Mouse (Mus musculus): Measurements from ENCODE around the gene Fhit. TPM values are rescaled to one million over a fixed set of nuclear protein-coding genes. Genes with fewer than 3 reads are reported as not detected.
A peak's percentile ranks its signal among the peaks of the same experiment; 100 is the strongest.

The Fhit gene
- 1.5 and 1.6 TPM in 2 replicates for polyA plus RNA-seq (2012; rRNA removed)

DNA sequence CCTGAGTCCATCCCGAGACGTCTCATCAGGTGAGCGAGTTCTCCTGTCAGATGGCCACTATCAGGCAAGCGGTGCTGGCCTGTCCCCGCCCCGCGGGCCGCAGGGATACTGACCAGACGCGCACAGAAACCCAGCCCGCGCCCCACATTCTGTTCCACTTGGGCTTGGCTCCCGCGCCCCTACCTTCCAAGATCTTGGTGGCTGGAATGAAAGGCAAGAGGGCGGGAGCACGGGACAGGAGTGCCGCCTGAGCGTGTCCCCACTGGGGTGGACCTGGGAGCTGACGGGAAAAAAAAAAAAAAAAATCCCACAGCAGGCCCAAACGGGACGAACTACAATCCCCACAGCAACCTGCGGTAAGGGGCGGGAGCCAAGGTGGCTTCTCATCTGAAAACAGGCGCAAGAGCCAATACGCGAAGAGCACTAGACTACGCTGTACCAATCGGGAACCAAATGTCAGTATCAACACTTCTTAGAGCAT, at the start of gene Fhit:
TSS of gene Fhit (minus strand) at position 285 of the 481 bp plus-strand sequence.
- H3K4me3 ChIP-seq (replicated peaks; ENCODE audit: extremely low read depth, low read depth, low read length): peak within 1 kb of the TSS; percentile 70
- 1% methylated on average over 28 of the region's 28 CpGs for WGBS
- H3K4me1 ChIP-seq (ENCODE audit: control insufficient read depth, insufficient read depth, low read length): no peaks in the 10 kb centered on the region
- TF ChIP-seq POLR2A (IDR thresholded peaks at IDR 0.05; ENCODE audit: borderline replicate concordance, extremely low read depth, low read depth, low read length): no peak; the same call in 1 of the 2 replicates
- TF ChIP-seq CTCF (IDR thresholded peaks at IDR 0.05; ENCODE audit: insufficient read depth, low read length): no peak
- peak; percentile 88 for DNase-seq

DNA sequence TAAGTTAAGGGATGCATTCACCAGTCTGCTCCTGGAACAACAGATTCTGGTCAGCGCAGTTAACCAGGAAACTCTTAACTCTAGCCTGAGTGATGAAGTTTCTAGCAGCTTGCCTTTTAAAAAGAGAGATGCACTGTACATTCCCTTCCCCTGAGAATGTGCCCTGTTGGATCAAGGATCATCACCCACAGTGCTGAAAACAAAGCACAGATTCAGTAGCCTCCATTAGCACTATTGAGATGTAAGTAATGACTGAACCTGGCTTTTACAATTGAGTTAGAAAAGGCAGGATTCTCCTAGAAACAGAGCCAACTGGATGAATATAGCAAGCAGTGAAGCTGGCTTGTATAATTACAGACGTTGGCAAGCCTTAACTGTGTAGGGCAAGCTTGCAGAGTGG, 45.0 kb upstream of the Fhit start:
- 62% methylated on average over 2 of the region's 2 CpGs for WGBS
- Histone ChIP-seq H3K4me1 (ENCODE audit: control insufficient read depth, insufficient read depth, low read length) (no peaks in the 10 kb centered on the region), H3K4me3 (replicated peaks; ENCODE audit: extremely low read depth, low read depth, low read length) (no peak overlapping the region)
- TF ChIP-seq POLR2A (IDR thresholded peaks at IDR 0.05; ENCODE audit: borderline replicate concordance, extremely low read depth, low read depth, low read length) (no peak), CTCF (IDR thresholded peaks at IDR 0.05; ENCODE audit: insufficient read depth, low read length) (no peak)
- DNase-seq: no peak

DNA sequence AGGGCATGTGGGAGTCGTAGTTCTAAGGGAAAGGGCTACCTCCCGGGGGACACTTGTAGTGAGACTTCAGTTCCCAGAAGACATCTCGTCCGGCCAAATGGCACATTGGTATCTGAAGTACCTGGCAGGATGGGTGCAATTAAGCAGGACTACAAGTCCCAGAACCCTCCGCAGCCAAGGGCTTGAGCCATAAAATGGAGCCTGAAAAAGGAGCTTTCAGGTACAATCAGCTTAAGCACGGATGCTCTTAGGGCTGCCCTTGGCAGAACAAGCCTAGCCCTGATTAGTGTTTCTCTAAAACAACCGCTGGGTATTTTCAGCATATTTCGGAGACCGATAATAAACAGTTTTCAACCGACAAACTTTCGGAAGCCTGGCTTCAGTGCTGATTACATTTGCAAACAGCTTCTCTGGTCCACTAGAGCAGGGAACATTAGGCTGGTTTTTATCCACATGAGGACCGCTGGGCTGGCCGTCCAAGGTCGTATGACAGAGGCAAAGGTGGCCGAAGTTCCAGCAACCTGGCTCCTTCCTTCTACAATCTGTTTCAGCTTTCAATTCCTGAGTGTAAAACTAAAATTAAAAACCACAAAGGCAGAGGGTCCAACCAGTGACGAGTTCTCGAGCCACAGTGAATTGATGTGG, 907 bp downstream of the Fhit start:
- no peak for TF ChIP-seq CTCF (IDR thresholded peaks at IDR 0.05; ENCODE audit: insufficient read depth, low read length)
- TF ChIP-seq POLR2A (IDR thresholded peaks at IDR 0.05; ENCODE audit: borderline replicate concordance, extremely low read depth, low read depth, low read length): peak; percentile 24; the same call in 1 of the 2 replicates

DNA sequence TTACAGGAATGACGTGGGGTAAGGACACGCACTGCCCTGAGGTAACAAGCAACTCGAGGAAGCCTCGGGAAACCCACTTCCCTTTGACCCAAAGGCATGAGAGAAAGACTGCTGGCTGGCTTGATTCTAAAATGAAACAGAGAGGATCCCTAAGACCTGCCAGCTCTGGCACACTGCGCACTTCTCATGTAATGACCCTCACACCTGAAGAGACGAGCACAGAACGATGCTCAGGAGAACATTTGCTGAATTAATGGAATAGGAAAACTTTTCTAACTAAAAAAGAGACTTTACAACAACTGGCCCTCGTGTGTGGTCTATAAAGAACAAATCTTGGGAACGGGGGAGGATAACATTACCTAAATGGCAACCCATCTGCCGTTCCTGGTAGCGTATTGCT, 2.2 kb downstream of the Fhit start:
- no peak for DNase-seq
- no peaks in the 10 kb centered on the region for H3K4me1 ChIP-seq (ENCODE audit: control insufficient read depth, insufficient read depth, low read length)
- H3K4me3 ChIP-seq (replicated peaks; ENCODE audit: extremely low read depth, low read depth, low read length): no peak overlapping the region
- no peak for TF ChIP-seq POLR2A (IDR thresholded peaks at IDR 0.05; ENCODE audit: borderline replicate concordance, extremely low read depth, low read depth, low read length)
- TF ChIP-seq CTCF (IDR thresholded peaks at IDR 0.05; ENCODE audit: insufficient read depth, low read length): no peak
- WGBS: 77% methylated on average over 11 of the region's 11 CpGs

More for the DNA sequence above, 907 bp downstream of the Fhit start:
- DNase-seq: peak; percentile 72
- Histone ChIP-seq H3K4me1 (ENCODE audit: control insufficient read depth, insufficient read depth, low read length) (no peaks in the 10 kb centered on the region), H3K4me3 (replicated peaks; ENCODE audit: extremely low read depth, low read depth, low read length) (peak overlapping the region; percentile 53)
- WGBS: 7% methylated on average over 17 of the region's 17 CpGs

DNA sequence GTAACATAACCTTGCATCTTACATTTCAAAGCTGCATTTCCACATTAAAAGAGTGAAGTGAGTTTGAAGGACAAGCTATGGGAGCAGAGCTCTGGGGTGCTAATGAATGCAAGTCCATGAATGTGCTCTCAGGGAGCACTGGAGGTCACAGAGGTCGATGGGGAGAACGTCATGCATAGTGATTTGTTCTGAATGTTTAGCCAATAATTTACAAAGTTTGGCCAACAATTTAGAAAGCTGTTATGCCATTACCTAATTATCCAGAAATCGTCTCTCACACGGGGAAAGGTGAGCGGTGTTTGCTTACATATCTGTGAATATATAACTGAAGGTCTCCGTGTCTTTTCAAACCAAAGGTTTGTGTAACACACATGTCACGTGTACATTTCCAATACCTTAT, 2.8 kb downstream of the Fhit start:
- H3K4me3 ChIP-seq (replicated peaks; ENCODE audit: extremely low read depth, low read depth, low read length): no peak overlapping the region
- no peak for DNase-seq
- 67% methylated on average over 7 of the region's 7 CpGs for WGBS
- no peaks in the 10 kb centered on the region for H3K4me1 ChIP-seq (ENCODE audit: control insufficient read depth, insufficient read depth, low read length)
- TF ChIP-seq CTCF (IDR thresholded peaks at IDR 0.05; ENCODE audit: insufficient read depth, low read length): no peak
- TF ChIP-seq POLR2A (IDR thresholded peaks at IDR 0.05; ENCODE audit: borderline replicate concordance, extremely low read depth, low read depth, low read length): no peak

DNA sequence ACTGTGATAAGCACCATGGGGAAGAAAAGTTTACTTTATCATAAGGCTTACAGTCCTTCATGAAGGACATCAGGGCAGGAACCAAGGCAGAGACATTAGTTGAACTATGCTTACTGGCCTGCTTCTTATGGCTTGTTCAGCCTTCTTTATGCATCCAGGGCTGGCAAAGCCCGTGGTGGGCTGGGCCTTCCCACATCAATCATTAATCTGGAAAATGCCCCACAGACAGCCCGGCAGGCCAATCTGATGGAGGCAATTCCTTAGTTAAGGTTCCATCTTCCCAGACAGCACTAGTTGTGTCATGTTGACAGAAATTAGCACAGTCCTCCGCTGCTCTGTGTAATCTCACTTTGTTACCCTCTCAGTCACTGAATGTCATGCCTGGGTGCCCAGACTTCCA, 4.1 kb downstream of the Fhit start:
- no peak overlapping the region for H3K4me3 ChIP-seq (replicated peaks; ENCODE audit: extremely low read depth, low read depth, low read length)
- no peaks in the 10 kb centered on the region for H3K4me1 ChIP-seq (ENCODE audit: control insufficient read depth, insufficient read depth, low read length)
- DNase-seq: no peak
- TF ChIP-seq CTCF (IDR thresholded peaks at IDR 0.05; ENCODE audit: insufficient read depth, low read length): no peak
- TF ChIP-seq POLR2A (IDR thresholded peaks at IDR 0.05; ENCODE audit: borderline replicate concordance, extremely low read depth, low read depth, low read length): no peak
- 66% methylated on average over 3 of the region's 3 CpGs for WGBS

DNA sequence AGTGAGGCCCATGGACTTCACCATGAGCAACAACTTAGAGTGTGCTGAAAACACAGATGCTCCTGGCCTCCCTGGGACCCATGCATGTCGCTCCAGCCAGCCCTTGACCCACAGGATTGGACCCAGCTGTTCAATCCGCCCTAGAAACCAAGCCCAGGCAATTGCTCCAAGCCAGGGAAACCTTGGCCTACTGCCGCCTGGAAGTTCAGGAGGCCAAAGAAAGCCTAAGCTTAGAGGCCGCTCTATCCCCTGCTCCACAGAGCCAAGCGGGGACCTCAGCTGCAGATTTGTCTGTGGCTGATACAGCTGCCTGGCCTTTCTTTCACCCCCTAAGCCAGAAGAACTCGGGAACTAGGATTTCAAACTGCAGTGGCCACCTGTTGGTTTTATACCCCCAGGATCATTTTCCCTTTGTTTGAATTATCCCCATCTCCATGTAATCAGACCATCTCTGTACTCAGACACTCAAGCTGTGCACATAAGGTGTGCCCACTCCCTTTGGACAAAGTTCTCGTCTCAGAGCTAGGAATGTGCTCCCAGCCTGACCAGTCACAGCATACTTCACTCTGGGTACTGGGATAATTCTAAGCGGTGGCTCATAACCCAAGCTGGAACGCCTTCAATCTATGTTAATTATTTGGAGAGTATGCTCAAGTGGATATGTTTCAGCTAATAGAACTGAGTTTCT, 10.1 kb downstream of the Fhit start:
- TF ChIP-seq CTCF (IDR thresholded peaks at IDR 0.05; ENCODE audit: insufficient read depth, low read length): no peak
- TF ChIP-seq POLR2A (IDR thresholded peaks at IDR 0.05; ENCODE audit: borderline replicate concordance, extremely low read depth, low read depth, low read length): no peak
- Histone ChIP-seq H3K4me3 (replicated peaks; ENCODE audit: extremely low read depth, low read depth, low read length) (no peak overlapping the region), H3K4me1 (ENCODE audit: control insufficient read depth, insufficient read depth, low read length) (no peaks in the 10 kb centered on the region)
- WGBS: 64% methylated on average over 9 of the region's 9 CpGs
- peak; percentile 8 for DNase-seq

DNA sequence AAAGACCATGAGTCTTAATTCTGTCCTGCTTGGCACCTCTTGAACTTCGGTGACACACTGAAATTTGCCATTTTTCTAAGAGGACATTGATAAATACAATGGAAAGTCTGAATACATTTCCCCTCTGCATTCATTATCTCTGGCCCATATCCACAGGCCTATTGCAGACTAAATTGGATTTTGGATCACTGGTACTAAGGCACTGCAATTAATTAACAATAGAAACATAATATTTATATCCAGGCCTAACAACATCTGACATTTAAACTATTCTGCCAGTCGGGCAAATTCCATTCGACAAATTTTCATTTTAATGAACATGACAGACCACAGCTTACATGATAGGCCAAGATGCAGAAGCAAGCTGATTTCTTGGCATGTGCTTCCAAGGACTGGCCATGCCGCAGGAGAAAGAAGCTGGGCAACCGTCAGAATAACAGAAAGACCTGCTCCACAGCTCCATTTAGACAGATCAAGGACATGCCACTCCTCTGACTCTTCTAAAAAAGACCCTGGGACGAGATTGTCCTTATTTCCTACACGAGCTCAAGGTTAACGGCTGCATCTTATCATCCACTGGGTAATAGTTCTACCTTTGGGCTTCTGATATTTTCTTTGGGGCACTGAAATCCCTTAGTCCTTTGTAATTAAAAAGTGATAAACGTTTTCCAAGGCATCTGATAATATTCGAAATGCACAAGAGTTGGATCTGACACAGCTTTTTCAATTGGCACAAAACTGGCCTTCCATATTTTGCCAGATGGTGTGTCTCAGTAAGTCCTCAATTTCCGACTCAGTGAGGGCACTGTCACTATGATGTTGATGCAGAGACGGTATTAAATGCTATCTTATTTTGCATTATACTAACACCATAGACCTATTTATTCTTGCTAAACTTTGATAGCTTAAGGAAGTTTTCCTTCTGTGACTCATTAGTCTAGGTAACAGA, 27.8 kb downstream of the Fhit start:
- Histone ChIP-seq H3K4me1 (ENCODE audit: control insufficient read depth, insufficient read depth, low read length) (no peaks in the 10 kb centered on the region), H3K4me3 (replicated peaks; ENCODE audit: extremely low read depth, low read depth, low read length) (no peak overlapping the region)
- WGBS: 78% methylated on average over 12 of the region's 12 CpGs
- no peak for TF ChIP-seq POLR2A (IDR thresholded peaks at IDR 0.05; ENCODE audit: borderline replicate concordance, extremely low read depth, low read depth, low read length)
- TF ChIP-seq CTCF (IDR thresholded peaks at IDR 0.05; ENCODE audit: insufficient read depth, low read length): no peak
- no peak for DNase-seq
